Mouse (Mus musculus) olfactory bulb, adult 2 months (tissue): ENCODE data around the gene Fam102a. TPM values are rescaled to one million over a fixed set of nuclear protein-coding genes. Genes with fewer than 3 reads are reported as not detected.

Source experiments
- H3K27ac ChIP-seq: fragments of 200-500 bp; 2 replicates; pipeline ENCODE4 v1.5.1; 2012; ENCODE audit warnings: low read depth, low read length; ENCODE audit not compliant: insufficient read depth
- H3K4me1 ChIP-seq: fragments of 200-500 bp; 2 replicates; pipeline ENCODE4 v1.6.1; 2012; ENCODE audit warnings: low read length; ENCODE audit not compliant: control insufficient read depth, insufficient read depth
- H3K4me3 ChIP-seq: fragments of 200-500 bp; 2 replicates; pipeline ENCODE4 v1.5.1; 2012; ENCODE audit warnings: mild to moderate bottlenecking, low read depth, low read length, moderate library complexity; ENCODE audit not compliant: insufficient read depth
- CTCF ChIP-seq: fragments of 200-500 bp; IDR thresholded peaks from 2 replicates; pipeline ENCODE4 v1.5.1; 2012; ENCODE audit warnings: low read depth, mild to moderate bottlenecking, low read length, moderate library complexity; ENCODE audit not compliant: insufficient read depth
- POLR2A ChIP-seq: fragments of 200-500 bp; IDR thresholded peaks from 2 replicates; pipeline ENCODE4 v1.6.1; 2012; ENCODE audit warnings: mild to moderate bottlenecking, low read depth, low read length, moderate library complexity; ENCODE audit not compliant: insufficient read depth
- whole genome bisulfite sequencing: fragments of 180-500 bp; shearing (Covaris S2); methylation state at CpG from one replicate; pipeline ENCODE4 v1.1.7; 2018; 5-methylcytosine and 5-hydroxymethylcytosine counted together
- polyA plus RNA-seq: library from polyadenylated mRNA; stranded (reverse); fragments of >200 nt; gene quantifications from 2 replicates; pipeline ENCODE4 v1.2.4, GENCODE M21; 2012; ENCODE audit warnings: low replicate concordance; ENCODE audit not compliant: missing spikeins, insufficient read depth, insufficient read length

Gene Fam102a
- polyA plus RNA-seq, 1 experiment = not detected

- Histone ChIP-seq H3K4me1 (peaks cover 17% of the 10 kb centered on the region), H3K4me3 (no peak overlapping the region), H3K27ac (no peak overlapping the region)
- 91% methylated on average over 7 of the region's 7 CpGs for WGBS
- TF ChIP-seq CTCF = no peak
- TF ChIP-seq POLR2A = no peak
Observed at GRCm38 (mm10) chr2:32547964-32548739, 13.0 kb downstream of the Fam102a start.

GRCm38 (mm10) chr2:32549171-32549570, 14.0 kb downstream of the Fam102a start:
- no peak for TF ChIP-seq CTCF
- TF ChIP-seq POLR2A = no peak
- Histone ChIP-seq H3K4me3 (no peak overlapping the region), H3K27ac (no peak overlapping the region), H3K4me1 (peaks cover 17% of the 10 kb centered on the region)
- WGBS = 88% methylated on average over 9 of the region's 9 CpGs

- H3K27ac ChIP-seq = no peak overlapping the region
- no peak overlapping the region for H3K4me3 ChIP-seq
- H3K4me1 ChIP-seq = peaks cover 17% of the 10 kb centered on the region
- 21% methylated on average over 6 of the region's 6 CpGs for WGBS
- TF ChIP-seq POLR2A = no peak
Observed at GRCm38 (mm10) chr2:32549764-32550163, 14.6 kb downstream of the Fam102a start.

- H3K27ac ChIP-seq = no peak overlapping the region
- TF ChIP-seq CTCF = no peak
- no peak for TF ChIP-seq POLR2A
- 91% methylated on average over 5 of the region's 5 CpGs for WGBS
- peaks cover 29% of the 10 kb centered on the region for H3K4me1 ChIP-seq
- no peak overlapping the region for H3K4me3 ChIP-seq
Observed at GRCm38 (mm10) chr2:32551236-32551635, 16.1 kb downstream of the Fam102a start.

GRCm38 (mm10) chr2:32553592-32554148, 18.5 kb downstream of the Fam102a start:
- Histone ChIP-seq H3K27ac (no peak overlapping the region), H3K4me3 (no peak overlapping the region), H3K4me1 (peaks cover 25% of the 10 kb centered on the region)
- TF ChIP-seq POLR2A = no peak
- no peak for TF ChIP-seq CTCF
- 82% methylated on average over 7 of the region's 7 CpGs for WGBS

GRCm38 (mm10) chr2:32555484-32555883, 20.4 kb downstream of the Fam102a start:
- H3K4me3 ChIP-seq = no peak overlapping the region
- 28% methylated on average over 4 of the region's 4 CpGs for WGBS
- TF ChIP-seq CTCF (no peak), POLR2A (no peak)
- 0 out of 2 replicates have a peak overlapping the region, but pooled peaks have one; percentile 3 for H3K27ac ChIP-seq
- peaks cover 24% of the 10 kb centered on the region for H3K4me1 ChIP-seq

GRCm38 (mm10) chr2:32556019-32556418, 20.9 kb downstream of the Fam102a start:
- WGBS = 72% methylated on average over 7 of the region's 7 CpGs
- H3K4me3 ChIP-seq = no peak overlapping the region
- 0 out of 2 replicates have a peak overlapping the region, but pooled peaks have one; percentile 3 for H3K27ac ChIP-seq
- TF ChIP-seq CTCF (no peak), POLR2A (no peak)
- peaks cover 24% of the 10 kb centered on the region for H3K4me1 ChIP-seq

GRCm38 (mm10) chr2:32559570-32559969, 24.4 kb downstream of the Fam102a start:
- TF ChIP-seq POLR2A (no peak), CTCF (no peak)
- no peak overlapping the region for H3K4me3 ChIP-seq
- H3K27ac ChIP-seq = peak overlapping the region; percentile 37; the same call in 1 of the 2 replicates
- WGBS = 23% methylated on average over 5 of the region's 5 CpGs
- peaks cover 24% of the 10 kb centered on the region for H3K4me1 ChIP-seq

- WGBS = 35% methylated on average over 4 of the region's 4 CpGs
- no peak overlapping the region for H3K27ac ChIP-seq
- no peak overlapping the region for H3K4me3 ChIP-seq
- TF ChIP-seq POLR2A (no peak), CTCF (no peak)
- H3K4me1 ChIP-seq = peaks cover 7% of the 10 kb centered on the region
Observed at GRCm38 (mm10) chr2:32566536-32567063, 31.5 kb downstream of the Fam102a start.

GRCm38 (mm10) chr2:32568149-32568548, 33.0 kb downstream of the Fam102a start:
- TF ChIP-seq POLR2A (no peak), CTCF (no peak)
- WGBS = 36% methylated on average over 5 of the region's 5 CpGs
- Histone ChIP-seq H3K27ac (no peak overlapping the region), H3K4me3 (no peak overlapping the region), H3K4me1 (peaks cover 15% of the 10 kb centered on the region)
